Mouse (Mus musculus) heart, postnatal 4 days (tissue): ENCODE results near the gene Pon3. TPM values are rescaled to one million over a fixed set of nuclear protein-coding genes. Genes with fewer than 3 reads are reported as not detected.

Source experiments
- DNase-seq: peaks from one replicate; pipeline ENCODE4 v3.0.0; 2021
- total RNA-seq, 2 experiments: library from RNA; stranded (reverse); gene quantifications; 2 replicates each; pipeline ENCODE4 v1.2.3; 2021

The Pon3 gene
- total RNA-seq = 10 to 100 TPM; 25.1 to 25.8 TPM

DNA sequence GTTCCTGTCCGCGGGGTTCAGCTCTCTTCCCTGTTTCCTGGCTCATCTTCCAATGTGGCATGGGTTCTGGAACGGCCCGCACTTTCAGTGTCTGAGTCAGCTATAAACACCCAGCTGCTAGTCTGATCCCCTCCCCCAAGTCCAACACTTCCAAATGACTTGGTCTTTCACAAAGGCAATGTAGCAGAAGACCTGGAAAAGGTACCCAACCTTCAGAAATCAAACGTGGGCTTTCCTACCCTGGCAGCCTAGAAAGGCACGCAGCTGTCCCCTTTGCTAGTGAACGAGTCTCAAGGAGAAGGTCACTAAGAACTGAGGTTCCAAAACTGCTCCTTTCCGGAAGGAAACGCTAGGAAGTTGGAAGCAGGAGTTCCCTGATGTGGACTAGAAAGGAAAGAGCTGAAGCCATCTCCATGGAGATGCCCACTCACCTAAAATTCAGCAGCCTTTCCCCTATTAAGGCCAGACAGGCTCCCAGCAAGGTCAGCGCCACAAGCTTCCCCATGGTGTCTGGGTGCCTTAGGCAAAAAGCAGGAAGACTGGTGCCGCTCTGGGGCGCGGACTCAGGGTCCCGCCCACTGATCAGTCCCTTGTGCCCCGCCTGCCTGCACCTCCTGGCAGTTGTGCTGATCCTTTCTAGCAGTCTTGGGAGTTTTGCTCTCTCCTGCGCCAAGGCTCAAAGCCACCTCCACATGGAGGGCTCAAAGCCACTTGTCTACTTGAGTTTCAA, at the start of gene Pon3:
Gene Pon3 (minus strand): TSS at position 565 of the 730 bp plus-strand sequence.
- DNase-seq = peak; percentile 61

DNA sequence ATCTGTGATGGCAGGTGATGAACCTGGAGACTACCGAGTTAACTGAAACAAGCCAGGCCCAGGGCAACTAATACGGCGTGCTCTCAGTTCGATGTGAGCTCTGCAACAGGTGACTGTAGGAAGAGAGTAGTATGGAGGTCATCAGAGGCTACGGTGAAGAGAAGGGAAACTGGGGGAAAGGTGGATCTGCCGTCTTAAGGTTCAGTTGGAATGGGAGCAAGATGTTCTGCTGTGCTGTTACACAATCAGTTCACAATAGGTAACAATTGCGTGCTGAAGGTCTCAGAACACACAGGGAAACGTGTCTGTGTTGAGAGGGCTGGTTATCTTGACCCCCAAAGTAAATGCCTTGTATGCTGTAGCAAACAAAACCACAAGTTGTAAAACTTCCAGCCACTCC, 48.9 kb upstream of the Pon3 start:
- DNase-seq = no peak

DNA sequence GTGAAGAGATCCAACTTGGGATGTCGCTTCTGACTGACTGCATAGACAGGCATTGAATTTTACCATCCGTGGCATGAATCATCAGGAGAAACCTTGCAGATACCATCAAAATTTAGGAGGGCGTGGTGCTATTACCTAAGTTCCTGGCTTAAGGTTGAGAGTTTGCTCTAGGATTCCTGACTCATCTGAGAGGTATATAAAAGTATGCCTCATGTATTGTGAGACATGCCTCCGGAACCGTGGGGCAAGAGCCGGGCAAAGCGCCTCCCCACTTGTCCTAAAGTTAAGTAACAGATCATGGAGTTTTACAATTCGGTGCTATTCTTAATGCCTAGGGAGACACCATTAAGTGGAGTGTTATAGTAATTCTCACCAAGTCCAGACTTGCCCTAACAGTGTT, 44.5 kb upstream of the Pon3 start:
- no peak for DNase-seq

DNA sequence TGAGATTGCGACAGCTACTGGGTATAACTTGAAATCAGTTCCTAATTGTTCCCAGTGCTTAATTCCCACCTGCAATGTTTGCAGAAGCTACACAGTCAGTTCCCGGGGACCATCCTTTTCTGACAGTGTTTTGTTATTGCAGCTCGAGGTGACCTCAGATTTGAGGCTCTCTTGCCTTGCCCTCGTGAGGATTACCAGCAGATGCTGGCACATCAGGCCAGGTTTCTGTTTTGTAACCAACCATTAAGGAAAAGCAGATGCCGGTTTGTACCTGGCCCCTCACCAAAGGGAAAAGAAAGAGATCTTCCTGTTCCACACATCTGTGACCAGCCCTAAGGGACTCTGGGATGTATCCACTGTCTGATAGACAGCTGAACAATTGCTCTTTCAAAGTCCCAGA, 43.5 kb upstream of the Pon3 start:
- no peak for DNase-seq

DNA sequence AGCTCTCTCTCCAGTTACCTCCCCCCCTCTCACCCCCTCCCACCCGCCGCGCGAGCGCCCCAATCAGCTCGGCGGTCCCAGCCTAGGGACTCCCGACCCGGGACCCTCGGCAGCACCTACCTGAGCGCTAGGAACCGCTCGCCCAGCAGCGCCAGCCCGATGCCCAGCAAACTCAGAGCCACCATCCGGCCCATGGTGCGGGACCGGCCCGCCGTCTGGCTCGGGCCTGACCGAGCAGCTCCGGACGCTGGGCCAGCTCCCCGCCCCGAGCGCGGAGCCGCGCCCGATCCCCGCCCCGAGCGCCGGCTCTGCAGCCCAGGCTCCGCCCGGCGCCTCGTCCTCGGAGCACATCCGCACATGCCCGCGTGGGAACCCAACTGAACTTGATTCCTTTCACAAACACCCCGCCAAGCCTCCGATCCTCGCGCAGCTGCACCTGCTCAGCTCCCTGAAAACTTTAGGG, 42.0 kb upstream of the Pon3 start, which contains the start of gene Pon2:
Gene Pon2 (minus strand): TSS at position 364 of the 463 bp plus-strand sequence.
- DNase-seq = peak; percentile 87

DNA sequence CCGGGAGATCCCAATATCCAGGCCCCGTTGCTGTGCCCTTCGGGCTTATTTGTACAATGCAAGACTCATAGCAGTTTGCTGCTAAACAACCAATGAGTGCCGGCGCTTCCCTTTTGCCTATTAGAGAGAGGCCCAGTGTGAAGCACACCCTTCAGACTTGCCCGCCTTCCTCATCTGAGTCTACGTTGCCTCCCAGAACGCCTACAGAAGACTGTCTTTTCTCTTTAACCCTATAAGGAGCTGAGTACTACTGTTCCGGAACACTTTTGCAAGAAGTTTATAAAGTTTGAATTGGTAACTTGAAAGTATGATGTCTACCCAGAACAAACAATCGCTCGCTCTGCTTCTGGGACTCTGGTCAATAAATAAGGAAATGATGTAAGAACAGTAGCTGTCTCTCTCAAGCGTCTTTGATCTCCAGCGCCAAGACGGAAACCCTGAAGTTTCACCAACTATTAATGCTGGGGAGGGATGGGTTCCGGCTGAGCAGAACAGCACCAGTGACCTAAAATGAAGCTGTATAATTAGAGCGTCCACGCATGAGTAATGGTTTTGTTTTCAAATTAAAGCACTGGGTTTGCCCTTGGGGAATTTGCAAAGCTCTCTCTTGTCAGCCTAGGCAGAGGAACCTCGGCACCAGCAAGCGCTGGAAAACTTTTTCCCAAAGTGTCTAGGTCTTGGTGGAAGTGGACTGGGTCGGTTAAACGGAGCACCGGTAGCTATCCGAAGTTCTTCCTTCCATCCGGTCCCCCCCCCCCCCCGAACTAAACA, 41.4 kb upstream of the Pon3 start:
- DNase-seq = peak; percentile 59

DNA sequence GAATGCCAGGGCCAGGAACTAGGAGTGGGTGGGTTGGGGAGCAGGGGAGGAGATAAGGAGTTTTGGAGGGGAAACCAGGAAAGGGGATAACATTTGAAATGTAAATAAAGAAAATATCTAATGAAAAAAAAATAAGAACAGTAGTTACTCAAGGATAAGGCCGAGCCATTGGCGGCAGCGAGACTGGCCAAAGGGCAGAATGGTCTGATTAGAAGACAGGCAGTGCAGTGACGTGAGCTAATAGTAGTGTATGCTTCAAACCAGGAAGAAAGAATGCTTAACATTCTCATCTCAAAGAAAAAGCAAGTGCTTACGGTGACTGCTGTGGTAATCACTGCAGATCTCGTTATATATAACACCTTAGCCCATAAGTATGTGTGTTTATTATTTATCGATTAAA, 40.0 kb upstream of the Pon3 start:
- DNase-seq = no peak

DNA sequence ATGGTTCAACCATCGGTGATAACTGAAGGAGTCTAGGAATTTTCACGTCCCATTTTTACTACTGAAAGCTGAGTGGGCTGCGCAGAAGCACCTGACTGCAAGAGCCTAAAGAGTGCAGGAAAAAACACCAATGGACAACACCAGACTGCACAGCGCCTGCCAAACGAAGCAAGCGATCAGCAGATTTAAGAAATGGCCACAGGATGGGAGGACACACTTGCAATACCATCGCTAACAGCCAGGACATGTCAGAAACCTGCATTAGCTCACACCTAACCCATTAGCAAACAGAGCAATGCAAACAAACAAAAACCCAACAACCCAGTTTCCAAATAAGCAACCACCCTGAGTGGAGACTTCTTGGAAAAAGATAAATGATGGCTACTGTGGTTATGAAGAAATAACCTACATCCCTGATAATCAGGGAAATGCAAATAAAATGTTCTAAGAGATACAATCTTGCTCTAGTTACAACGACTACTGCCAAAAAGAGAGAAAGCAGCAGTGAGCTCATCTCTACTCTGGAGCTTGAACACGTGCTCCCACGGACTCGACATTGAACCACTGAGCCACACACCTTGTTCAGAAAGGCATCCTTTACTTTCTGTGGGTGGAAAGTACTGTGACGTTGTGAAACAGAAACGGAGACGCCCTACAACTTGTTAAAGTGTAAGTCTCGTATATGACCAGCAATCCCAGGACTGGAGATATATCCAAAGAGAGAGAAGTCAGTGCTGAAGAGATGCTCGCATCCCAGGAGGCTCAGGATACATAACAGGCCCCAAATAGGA, 38.8 kb upstream of the Pon3 start:
- no peak for DNase-seq

DNA sequence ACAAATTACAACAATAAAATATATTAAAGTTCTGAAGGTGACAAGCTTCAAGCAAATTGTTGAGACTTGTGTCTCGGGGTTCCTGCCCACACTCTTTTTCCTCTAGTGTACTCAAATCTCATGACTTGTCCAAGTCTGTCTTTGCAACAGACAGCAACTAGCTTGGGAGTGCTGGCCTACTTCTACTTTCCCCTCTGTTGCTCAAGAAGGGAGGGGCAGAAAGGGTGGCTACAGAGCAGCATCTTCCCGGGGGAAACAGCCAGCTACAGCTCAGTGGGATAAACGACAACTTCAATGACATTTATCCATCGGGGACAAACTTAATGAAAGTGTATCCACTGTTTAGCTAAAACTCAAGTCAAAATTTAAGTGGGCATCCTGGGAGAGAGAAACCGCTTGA, 36.8 kb upstream of the Pon3 start:
- DNase-seq = no peak

DNA sequence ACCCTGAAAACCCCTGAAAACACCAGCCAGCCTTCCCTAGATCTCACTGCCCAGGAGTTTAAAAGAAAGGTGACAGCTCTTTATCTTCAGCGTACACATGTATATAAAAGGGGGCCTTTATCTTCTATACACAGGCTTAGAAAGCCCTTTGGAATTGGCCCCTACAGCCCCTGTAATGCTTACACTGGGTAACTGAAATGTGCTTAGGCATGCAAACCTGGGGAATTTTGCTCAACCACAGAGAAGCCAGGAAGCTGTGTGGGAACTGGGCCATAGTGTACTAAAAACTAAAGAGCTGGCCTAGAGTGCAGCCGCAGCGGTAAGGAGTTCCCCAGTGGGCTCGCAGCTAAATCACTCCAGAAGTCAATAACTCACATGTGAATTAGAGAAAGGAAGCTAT, 35.4 kb upstream of the Pon3 start:
- no peak for DNase-seq

DNA sequence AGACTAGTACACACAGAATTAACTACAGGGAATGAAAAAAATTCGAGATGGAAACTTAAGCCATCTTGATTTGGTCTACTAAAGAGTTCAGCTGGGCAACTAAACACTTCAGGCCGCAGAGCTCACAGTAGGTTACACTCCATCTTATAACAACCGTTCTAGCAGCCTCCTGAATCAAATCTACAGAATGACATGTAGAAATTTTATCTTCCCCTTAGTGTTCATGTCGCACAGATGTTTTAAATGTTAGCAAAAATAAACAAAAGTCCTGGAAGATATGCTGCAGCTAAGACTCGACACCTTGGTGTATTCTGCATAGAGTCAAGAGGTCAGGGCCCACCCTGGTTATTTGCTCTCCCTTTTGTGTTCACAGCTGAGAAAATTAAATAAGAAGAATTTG, 31.8 kb upstream of the Pon3 start:
- no peak for DNase-seq

DNA sequence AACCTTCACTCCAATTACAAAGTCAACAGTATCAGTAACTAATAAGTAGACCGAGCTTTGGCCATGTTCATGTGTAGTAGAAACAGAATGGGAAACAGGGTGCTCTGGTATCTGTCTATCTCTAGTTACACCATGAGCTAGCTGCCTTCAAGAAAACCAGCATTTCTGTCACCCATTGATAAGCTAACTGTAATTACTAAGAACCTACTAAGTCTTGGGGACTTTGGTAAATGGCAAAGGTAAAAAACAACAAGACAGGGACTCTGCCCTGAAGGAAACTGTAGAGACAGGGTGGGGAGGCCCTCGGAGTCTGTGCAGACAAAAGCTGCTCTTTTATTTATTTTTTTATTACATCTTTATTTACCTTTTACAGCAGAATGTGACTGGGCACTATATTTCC, 31.3 kb upstream of the Pon3 start:
- no peak for DNase-seq

DNA sequence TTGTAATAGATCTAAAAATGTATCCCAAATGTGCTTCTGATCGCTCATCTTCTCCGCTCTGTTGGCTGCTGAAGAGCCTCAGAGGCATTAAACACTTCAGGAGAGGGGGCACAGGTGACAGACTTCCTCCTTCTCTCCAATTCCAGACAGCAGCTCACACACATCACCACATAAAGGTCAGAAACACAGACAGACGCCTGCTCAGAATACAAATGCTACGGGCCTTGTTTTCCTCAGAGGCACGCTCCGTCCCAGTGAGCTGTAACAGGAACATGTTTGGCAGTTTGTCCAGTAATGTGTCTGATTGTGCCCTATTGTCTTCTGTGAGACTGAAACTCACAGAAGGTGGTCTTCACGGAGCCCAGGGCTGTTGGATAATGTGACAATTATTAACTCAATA, 26.3 kb upstream of the Pon3 start:
- no peak for DNase-seq

DNA sequence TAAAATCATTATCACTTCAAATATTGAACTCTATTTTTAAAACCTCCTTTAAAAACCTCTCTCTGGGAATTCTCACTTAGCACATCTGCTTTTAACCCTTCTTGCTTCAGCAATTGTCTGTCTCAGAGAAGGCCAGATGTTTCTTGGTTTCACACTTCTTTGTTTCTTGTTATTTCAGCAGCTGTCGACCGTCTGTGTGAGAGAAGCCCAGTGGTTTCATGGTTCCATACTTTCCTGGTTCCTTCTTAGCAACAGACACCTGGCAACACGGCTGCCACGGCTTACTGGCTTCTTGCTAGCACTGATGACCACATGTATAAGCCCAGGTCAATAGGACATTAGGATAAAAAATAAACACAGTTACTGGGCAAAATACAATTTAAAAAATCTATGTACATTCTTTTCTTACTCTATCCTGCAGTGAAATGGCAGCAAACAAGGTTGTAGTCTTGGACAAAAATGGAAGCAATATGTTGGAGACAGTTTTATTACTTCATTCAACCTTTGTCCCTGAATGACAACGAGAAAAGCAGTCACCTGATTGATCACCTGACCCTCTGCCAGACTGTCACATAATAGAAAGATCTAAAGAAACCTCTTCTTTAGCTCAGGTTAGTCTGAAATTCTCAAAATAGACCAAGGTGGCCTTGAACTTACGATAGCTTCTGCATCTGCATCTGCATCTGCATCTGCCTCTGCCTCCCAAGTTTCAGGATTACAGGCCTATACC, 24.7 kb upstream of the Pon3 start:
- no peak for DNase-seq

DNA sequence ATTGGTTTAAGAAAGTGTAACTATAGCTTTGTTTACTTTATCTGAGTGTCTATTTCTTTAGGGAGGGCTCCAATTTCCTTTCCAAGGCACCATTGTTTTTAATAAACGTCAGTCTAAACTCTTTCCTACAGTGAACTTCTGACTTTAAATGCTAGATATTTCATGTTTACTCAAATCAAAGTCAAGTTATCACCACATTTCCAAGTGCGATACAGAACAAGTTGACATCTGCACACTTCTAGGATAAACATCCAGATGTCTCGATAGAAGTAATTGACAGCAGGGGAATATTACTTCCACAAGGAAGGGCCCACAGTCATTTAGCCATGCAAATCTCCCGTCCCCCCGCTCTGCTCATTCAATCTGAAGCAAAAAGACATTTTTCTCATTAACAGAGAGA, 21.9 kb upstream of the Pon3 start:
- no peak for DNase-seq

DNA sequence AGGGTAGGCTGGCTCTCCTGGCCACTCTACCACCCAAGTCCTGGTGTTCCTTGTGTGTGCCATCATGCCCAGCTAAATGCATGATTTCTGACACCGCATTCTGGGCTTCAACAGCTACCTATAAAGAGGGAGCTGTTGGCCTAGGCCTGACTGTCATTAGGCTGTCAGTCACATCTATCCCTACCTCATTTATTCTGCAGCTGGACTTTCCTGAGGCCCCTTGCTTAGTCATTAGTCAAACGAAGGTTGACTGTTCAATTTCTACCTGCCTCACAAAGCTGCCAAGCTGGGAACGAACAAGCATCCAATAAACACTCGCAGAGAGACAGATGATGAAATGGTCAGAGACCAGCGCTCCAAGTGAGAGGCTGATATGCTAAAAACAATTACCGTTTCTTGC, 13.6 kb upstream of the Pon3 start:
- no peak for DNase-seq

DNA sequence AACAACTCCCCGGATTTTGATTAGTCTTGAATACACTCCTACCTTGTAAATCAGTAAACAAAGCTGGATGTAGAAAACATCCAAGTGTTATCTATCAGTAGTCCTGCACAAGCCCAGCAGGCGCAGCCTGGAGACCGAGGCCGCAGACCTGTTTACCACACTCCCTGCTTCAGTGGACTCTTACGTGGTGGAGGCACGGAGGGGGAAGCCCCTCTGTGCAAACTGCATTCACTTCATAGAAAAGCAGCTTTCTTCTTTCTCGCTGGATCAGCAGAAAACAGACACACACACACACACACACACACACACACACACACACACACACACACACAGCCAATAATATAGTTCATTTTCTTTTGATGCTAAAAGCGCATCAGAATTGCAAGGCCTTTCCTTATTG, 8.7 kb upstream of the Pon3 start:
- DNase-seq = no peak

DNA sequence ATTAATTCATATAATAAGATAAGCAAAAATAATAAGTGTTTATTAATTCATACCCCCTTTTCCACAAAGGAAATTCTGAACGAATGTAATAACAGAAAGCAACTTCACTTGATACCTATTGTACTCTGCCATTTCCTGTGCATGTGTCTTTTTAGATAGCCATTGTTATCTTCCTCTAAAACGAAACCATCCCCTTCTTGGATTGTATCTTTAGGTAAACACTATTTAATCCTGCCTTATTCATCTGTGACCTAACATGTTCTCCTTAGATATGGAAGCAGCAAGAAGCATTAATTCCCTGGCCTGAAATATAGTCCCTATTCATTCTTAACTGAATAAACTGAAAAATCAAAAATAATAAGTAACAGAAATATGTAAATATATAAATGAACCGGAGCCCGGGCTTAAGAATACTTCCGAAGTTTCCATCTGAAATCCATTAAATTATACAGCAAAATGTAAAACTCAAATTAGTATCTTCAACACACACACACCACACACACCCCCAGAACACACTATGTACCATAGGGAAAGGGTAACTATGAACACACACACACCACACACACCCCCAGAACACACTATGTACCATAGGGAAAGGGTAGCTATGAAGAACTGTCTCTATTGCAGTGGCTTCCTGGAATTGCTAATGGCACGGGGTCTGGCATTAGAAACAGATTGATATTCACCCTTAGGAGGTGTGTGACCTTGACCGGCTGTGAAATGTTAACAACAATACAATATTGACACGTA, 7.3 kb upstream of the Pon3 start:
- DNase-seq = no peak

DNA sequence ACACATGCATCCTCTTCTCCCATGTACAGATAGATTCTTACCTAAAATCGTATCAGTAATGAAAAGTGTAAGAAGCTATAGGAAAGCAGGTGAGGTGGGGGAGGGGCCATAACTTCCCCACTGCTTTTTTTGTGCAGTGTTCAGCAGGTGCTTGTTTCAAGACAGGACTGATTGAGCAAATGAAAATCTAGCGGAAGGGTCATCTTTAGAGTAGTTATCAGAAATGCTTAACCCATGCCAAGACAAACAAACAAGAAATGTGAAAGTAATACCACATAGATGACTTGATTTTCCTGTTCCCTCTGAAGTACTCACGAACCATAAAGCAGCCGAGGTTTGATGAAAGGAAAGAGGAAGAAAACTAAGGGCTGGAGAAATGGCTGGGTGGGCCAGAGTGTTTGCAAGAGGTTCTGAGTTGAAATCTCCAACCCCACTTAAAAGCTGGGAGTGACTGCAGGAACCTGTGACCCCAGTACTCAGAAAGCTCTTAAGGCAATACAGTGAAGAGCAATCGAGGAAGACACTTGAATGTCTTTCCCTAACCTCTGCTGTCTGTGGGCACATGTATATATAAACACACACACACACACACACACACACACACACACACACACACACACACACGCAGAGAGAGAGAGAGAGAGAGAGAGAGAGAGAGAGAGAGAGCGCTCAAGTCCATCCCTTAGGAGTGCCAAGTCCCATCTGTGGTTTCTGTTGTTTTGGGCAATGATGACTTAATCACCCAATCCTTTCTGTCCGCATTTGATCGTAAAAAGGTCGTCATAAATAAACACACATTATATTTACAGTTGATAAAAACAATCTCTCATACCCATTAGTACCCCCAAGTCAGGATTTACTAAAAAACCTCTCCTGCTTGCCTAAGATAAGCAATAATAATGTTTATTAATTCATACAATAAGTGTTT, 6.5 kb upstream of the Pon3 start:
- no peak for DNase-seq

DNA sequence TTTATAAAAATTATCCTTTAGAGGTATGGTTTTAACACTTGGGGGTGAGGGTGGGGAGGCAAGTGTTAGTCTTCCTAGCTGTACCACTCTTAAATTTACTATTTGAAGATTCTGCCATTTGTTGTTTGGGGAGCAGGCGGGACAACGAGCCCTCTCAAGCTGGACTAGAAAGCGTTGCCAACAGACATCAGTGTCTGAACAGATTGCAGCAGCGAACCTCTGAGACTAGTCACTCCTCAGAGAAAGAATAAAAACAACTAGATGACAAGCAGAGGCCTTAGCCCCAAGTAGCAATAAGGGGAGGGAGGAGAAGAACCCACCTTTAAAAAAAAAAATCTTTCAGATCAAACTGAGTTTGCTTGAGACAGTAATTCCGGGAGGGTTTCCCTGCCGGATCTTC, 795 bp downstream of the Pon3 start:
- DNase-seq = peak; percentile 6

DNA sequence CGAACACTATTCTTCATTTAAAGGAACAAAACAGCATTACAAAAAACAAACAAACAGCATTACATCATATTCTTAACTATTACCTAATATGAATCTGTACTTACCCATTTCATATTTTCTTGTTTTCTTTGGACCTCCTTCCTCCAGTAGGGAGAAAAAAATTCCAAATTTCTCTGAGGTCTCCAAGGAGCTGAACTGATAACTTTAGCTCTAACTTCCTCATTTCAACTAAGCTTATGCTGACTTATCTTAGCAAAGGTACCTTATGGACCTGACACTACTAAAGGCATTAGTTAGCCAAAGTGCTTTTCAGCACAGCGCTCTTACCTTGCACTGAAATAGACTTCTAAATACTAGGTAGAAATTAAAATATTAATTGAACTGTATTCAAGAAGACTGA, 1.2 kb downstream of the Pon3 start:
- DNase-seq = no peak
